Mouse (Mus musculus): ENCODE results near the gene AI597479. TPM values are rescaled to one million over a fixed set of nuclear protein-coding genes. Genes with fewer than 3 reads are reported as not detected.
A peak's percentile ranks its signal among the peaks of the same experiment; 100 is the strongest.

Gene AI597479
- polyA plus RNA-seq, 1 experiment = 25.8 TPM

- H3K4me3 ChIP-seq (replicated peaks; ENCODE audit: insufficient read depth, low read depth, low read length) = peak overlapping the region; percentile 46
- no peak overlapping the region for H3K27ac ChIP-seq (ENCODE audit: insufficient read depth, low read length)
- no peaks in the 10 kb centered on the region for H3K27me3 ChIP-seq (ENCODE audit: control insufficient read depth, insufficient read depth, low read length)
- WGBS = 3% methylated on average over 61 of the region's 61 CpGs
- TF ChIP-seq POLR2A (IDR thresholded peaks at IDR 0.05; ENCODE audit: borderline replicate concordance, insufficient read depth, low read length) (no peak), CTCF (IDR thresholded peaks at IDR 0.05; ENCODE audit: borderline replicate concordance, insufficient read depth, low read depth, low read length) (no peak)
- peak; percentile 43 to 48 for DNase-seq
- H3K4me1 ChIP-seq (ENCODE audit: control insufficient read depth, insufficient read depth, low read length) = no peaks in the 10 kb centered on the region
Measured at GRCm38 (mm10) chr1:43163467-43164418, 65.2 kb downstream of the AI597479 start.

GRCm38 (mm10) chr1:43164582-43164981, 66.1 kb downstream of the AI597479 start:
- DNase-seq = no peak
- no peaks in the 10 kb centered on the region for H3K27me3 ChIP-seq (ENCODE audit: control insufficient read depth, insufficient read depth, low read length)
- H3K27ac ChIP-seq (ENCODE audit: insufficient read depth, low read length) = no peak overlapping the region
- TF ChIP-seq CTCF (IDR thresholded peaks at IDR 0.05; ENCODE audit: borderline replicate concordance, insufficient read depth, low read depth, low read length) = no peak
- TF ChIP-seq POLR2A (IDR thresholded peaks at IDR 0.05; ENCODE audit: borderline replicate concordance, insufficient read depth, low read length) = no peak
- no peaks in the 10 kb centered on the region for H3K4me1 ChIP-seq (ENCODE audit: control insufficient read depth, insufficient read depth, low read length)
- no peak overlapping the region for H3K4me3 ChIP-seq (replicated peaks; ENCODE audit: insufficient read depth, low read depth, low read length)
- WGBS = 94% methylated on average over 5 of the region's 5 CpGs

Other genes with a start within 250 kb of the AI597479 start
- gene Mrps9, start 247.5 kb upstream of the AI597479 start, polyA plus RNA-seq (2012; rRNA removed) = 57.7 and 58.8 TPM in 2 replicates
- 5.8 and 6.6 TPM in 2 replicates for gene Gpr45, start 145.8 kb upstream of the AI597479 start, polyA plus RNA-seq (2012; rRNA removed)
- 37.8 and 39.7 TPM in 2 replicates for gene Tgfbrap1, start 73 bp upstream of the AI597479 start, polyA plus RNA-seq (2012; rRNA removed)
- 5.5 and 6.2 TPM in 2 replicates for gene Fhl2, start 98.3 kb downstream of the AI597479 start, polyA plus RNA-seq (2012; rRNA removed)

Measured in cerebellum, adult 2 months (tissue).